Mouse (Mus musculus) bone marrow, adult 2 months (tissue): ENCODE measurements around the gene Rassf6. TPM values are rescaled to one million over a fixed set of nuclear protein-coding genes. Genes with fewer than 3 reads are reported as not detected.
A peak's percentile ranks its signal among the peaks of the same experiment; 100 is the strongest.

ENCODE experiments used
- H3K27ac ChIP-seq: fragments of 200-500 bp; 2 replicates; pipeline ENCODE4 v1.5.1; 2012; ENCODE audit warnings: low read depth, mild to moderate bottlenecking, control low read depth, inconsistent platforms, low read length; ENCODE audit not compliant: control insufficient read depth, poor library complexity, insufficient read depth
- H3K4me1 ChIP-seq: fragments of 200-500 bp; 2 replicates; pipeline ENCODE4 v1.6.1; 2011; ENCODE audit warnings: low read length; ENCODE audit not compliant: control insufficient read depth, insufficient read depth
- H3K4me3 ChIP-seq: fragments of 200-500 bp; replicated peaks from 2 replicates; pipeline ENCODE3; 2011; ENCODE audit warnings: mild to moderate bottlenecking, low read depth, low read length, control low read depth; ENCODE audit not compliant: control insufficient read depth
- CTCF ChIP-seq: fragments of 200-500 bp; IDR thresholded peaks from 2 replicates; pipeline ENCODE4 v1.5.1; 2011; ENCODE audit warnings: low read length, control low read depth; ENCODE audit not compliant: control insufficient read depth, insufficient read depth
- POLR2A ChIP-seq: fragments of 200-500 bp; IDR thresholded peaks from 2 replicates; pipeline ENCODE4 v1.6.1; 2011; ENCODE audit warnings: low read depth, mild to moderate bottlenecking, control low read depth, low read length, borderline replicate concordance; ENCODE audit not compliant: control insufficient read depth
- WGBS: fragments of 180-500 bp; shearing (Covaris S2); methylation state at CpG from one replicate; pipeline ENCODE4 v1.1.7; 2018; 5-methylcytosine and 5-hydroxymethylcytosine counted together
- polyA plus RNA-seq: library from polyadenylated mRNA; stranded (reverse); fragments of >200 nt; gene quantifications from 2 replicates; pipeline ENCODE4 v1.2.4, GENCODE M21; 2011; ENCODE audit warnings: low replicate concordance; ENCODE audit not compliant: missing spikeins, insufficient read depth, insufficient read length

Rassf6 gene
- polyA plus RNA-seq, 1 experiment, result not detected

DNA sequence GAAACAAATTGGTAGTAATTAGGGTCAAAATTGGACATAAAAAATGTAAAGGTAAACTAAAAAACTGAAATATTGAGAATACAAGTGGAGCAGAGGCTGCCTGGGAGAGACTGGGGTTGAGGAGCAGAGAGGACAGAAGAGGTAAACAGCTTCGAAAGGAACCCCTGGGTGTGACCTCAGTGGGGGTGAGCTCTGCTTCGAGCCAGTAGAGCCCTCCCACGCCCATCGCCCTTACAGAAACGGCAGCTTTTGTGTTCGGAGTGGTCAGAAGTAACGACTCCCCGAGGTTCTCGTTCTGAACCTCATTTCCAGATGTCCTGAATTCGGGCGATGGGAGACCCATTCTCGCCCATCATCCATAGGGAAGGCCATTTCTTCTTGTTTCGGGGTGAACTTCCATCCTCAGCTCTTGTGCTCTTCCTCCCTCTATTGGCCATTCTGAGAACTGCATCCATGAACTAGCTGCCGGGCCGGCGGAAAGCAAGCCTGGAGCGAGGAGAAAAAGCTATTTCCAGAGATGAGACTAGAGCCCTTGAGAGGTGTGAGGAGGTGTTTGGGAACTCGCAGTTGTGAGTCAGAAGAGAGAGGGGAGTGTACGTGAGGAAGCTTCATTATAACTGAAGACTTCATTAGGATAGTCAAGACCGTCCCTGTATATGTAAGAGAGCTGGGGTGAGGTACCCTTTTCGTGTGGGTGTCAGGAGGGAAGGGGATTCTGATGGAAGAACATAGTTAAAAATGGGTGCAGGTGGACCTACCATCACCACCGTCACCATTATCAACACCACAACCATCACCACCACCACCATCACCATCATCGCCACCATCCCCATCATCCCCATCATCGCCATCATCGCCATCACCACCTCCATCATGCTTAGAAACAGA is 51.5 kb downstream of the Rassf6 start:
- TF ChIP-seq CTCF (peak; percentile 68), POLR2A (no peak)
- no peak overlapping the region for H3K4me3 ChIP-seq
- no peaks in the 10 kb centered on the region for H3K4me1 ChIP-seq
- no peak overlapping the region for H3K27ac ChIP-seq
- WGBS, result 25% methylated on average over 25 of the region's 25 CpGs

- Histone ChIP-seq H3K4me3 (no peak overlapping the region), H3K4me1 (no peaks in the 10 kb centered on the region), H3K27ac (no peak overlapping the region)
- WGBS, result 46% methylated on average over 5 of the region's 5 CpGs
- TF ChIP-seq POLR2A (no peak), CTCF (no peak)
Measured at GRCm38 (mm10) chr5:90588104-90588503, 52.4 kb downstream of the Rassf6 start.

DNA sequence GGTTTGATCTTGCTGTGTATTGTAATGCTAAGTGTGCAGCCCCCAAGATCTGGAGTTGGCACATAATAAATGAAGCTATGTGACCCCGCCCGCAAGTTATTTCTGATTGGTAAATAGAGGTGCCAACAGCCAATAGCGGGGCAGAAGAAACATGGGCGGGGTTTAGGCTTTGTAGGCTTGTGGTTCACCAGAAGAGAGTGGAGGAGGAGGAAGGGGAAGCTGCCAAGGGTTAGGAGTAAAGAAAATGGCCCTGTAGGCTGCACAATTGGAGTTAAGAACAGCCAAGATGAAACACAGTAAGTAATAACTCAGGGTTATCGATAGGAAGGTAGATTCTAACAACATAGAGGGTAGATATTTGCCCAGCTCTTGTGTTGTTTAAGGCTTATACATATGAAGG is 53.9 kb downstream of the Rassf6 start:
- no peak for TF ChIP-seq CTCF
- no peak for TF ChIP-seq POLR2A
- Histone ChIP-seq H3K4me1 (no peaks in the 10 kb centered on the region), H3K27ac (no peak overlapping the region), H3K4me3 (no peak overlapping the region)
- 70% methylated on average over 5 of the region's 5 CpGs for WGBS

DNA sequence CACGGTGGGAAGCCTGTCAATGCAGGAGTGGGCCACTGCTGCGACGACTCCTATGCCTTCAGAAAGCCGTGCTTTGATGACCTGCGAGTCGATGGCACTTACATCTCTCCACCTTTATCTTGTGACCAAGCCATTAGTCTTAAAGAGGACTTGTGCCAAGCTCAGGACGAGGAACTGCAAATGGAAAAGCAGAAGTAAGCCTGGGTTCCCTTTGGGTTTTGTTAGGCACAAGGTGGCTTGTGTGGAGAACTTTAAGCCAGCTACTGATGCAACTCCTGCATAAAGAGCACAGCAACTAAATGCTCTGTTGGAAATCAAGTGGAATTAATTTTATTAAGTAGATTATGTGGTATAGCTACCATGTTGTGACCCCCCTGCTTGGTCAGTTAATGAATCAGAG is 55.7 kb downstream of the Rassf6 start:
- Histone ChIP-seq H3K27ac (no peak overlapping the region), H3K4me1 (no peaks in the 10 kb centered on the region), H3K4me3 (no peak overlapping the region)
- TF ChIP-seq CTCF (no peak), POLR2A (no peak)
- 61% methylated on average over 7 of the region's 7 CpGs for WGBS

GRCm38 (mm10) chr5:90582179-90582578 is 58.3 kb downstream of the Rassf6 start:
- 81% methylated on average over 6 of the region's 6 CpGs for WGBS
- no peaks in the 10 kb centered on the region for H3K4me1 ChIP-seq
- H3K27ac ChIP-seq, result no peak overlapping the region
- no peak overlapping the region for H3K4me3 ChIP-seq
- no peak for TF ChIP-seq CTCF
- TF ChIP-seq POLR2A, result no peak

DNA sequence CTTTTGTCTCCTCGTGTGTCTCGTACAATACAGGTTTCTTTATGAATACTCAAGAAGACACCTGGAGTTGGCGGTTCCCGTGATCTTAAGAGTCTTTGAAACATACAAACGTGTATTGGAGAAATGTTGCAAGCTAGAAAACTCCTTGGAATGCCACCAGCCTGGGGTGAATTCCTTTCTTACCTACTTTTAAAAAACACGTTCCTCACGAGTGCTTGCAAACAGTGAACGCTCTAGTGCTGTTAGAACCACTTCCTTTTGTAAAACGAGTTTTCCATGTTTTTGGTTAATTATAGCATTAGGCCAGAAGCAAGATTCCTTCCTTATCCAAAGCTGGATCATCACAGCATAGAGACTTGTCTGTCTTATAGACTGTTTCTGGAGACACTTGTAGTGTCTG is 60.9 kb downstream of the Rassf6 start:
- no peak overlapping the region for H3K4me3 ChIP-seq
- no peak for TF ChIP-seq POLR2A
- no peak for TF ChIP-seq CTCF
- no peaks in the 10 kb centered on the region for H3K4me1 ChIP-seq
- no peak overlapping the region for H3K27ac ChIP-seq
- 82% methylated on average over 9 of the region's 9 CpGs for WGBS

DNA sequence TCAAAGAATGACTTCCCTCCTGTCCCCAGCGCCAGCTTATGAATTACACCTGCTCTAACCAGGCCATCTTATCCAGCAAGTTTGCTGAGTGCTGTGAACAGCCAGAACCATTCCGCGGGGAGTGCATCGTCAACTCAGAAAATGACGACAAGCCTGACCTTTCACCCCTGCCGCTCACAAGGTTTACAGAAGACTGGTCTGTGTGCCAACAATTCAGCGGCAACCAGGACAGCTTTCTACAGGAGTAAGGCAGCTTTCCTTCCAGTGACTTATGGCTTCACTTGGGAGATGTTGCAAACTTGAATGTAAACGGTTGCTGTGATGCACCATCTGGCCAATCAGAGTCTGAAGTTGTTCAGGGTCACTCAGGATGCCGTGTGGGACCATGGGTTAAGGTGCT is 62.7 kb downstream of the Rassf6 start:
- H3K4me1 ChIP-seq, result no peaks in the 10 kb centered on the region
- 89% methylated on average over 9 of the region's 9 CpGs for WGBS
- H3K27ac ChIP-seq, result no peak overlapping the region
- H3K4me3 ChIP-seq, result no peak overlapping the region
- TF ChIP-seq POLR2A (no peak), CTCF (no peak)

GRCm38 (mm10) chr5:90571216-90571615 is 69.2 kb downstream of the Rassf6 start:
- H3K4me3 ChIP-seq, result no peak overlapping the region
- H3K4me1 ChIP-seq, result no peaks in the 10 kb centered on the region
- WGBS, result 75% methylated on average over 3 of the region's 3 CpGs
- TF ChIP-seq POLR2A (no peak), CTCF (no peak)
- H3K27ac ChIP-seq, result no peak overlapping the region
